24 mouse cellular contexts compared by ENCODE assay signal in the genomic region with DNA sequence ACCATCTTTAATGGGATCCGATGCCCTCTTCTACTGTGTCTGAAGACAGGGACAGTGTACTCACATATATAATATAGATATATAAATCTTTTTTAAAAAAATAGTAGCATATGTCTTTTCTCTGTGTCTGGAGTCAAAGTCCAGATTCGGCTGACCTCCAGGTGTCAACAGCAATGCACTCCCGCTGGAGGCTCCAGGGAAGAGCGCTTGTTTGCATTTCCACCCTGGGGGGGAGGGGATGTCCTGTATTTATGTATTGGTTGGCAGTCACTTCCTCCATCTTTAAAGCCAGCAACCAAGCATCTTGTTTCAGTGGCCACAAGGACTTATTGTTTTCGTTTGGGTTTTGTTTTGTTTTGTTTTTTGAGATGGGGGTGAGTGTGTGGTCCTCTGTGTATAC. TPM values are rescaled to one million over a fixed set of nuclear protein-coding genes. Genes with fewer than 3 reads are reported as not detected.
DNase-seq lines count a peak whose midpoint lies in the region; ATAC-seq and TF ChIP-seq lines count a peak whose summit lies in the region.
"Had no signal": no experiment of that assay in that cellular context is flagged by ENCODE, and none has a peak within 500 bp of the region (broad histone marks: within the 10 kb centered on the region; RNA-seq: fewer than 3 reads in every experiment).

No protein-coding gene starts in this region.

- H3K27ac ChIP-seq in liver, embryonic 11.5 days (ENCODE audit: low read depth, low read length) = no peak overlapping the region
- no peak overlapping the region for H3K27ac ChIP-seq in liver, embryonic 15.5 days (replicated peaks)
- H3K27ac ChIP-seq in liver, postnatal 0 days (ENCODE audit: low read depth) = no peak overlapping the region
- H3K27ac ChIP-seq: embryonic facial prominence, embryonic 13.5 days; embryonic facial prominence, embryonic 15.5 days; forebrain, embryonic 10.5 days; forebrain, embryonic 12.5 days had no signal

- H3K36me3 ChIP-seq in liver, embryonic 11.5 days (ENCODE audit: control insufficient read depth, insufficient read depth, low read length) = no peaks in the 10 kb centered on the region
- H3K36me3 ChIP-seq in liver, embryonic 15.5 days (replicated peaks) = no peaks in the 10 kb centered on the region
- no peaks in the 10 kb centered on the region for H3K36me3 ChIP-seq in liver, postnatal 0 days (replicated peaks; ENCODE audit: insufficient read depth, low read length)
- H3K36me3 ChIP-seq: embryonic facial prominence, embryonic 13.5 days; embryonic facial prominence, embryonic 15.5 days; forebrain, embryonic 10.5 days; forebrain, embryonic 12.5 days had no signal

- no peak for TF ChIP-seq CTCF in liver, postnatal 0 days (IDR thresholded peaks at IDR 0.05; ENCODE audit: low read depth)

- H3K4me3 ChIP-seq in liver, embryonic 11.5 days (ENCODE audit: low read depth, low read length) = no peak overlapping the region
- H3K4me3 ChIP-seq in liver, embryonic 15.5 days (replicated peaks) = no peak overlapping the region
- H3K4me3 ChIP-seq in liver, postnatal 0 days (ENCODE audit: low read depth, low read length) = no peak overlapping the region
- H3K4me3 ChIP-seq: embryonic facial prominence, embryonic 13.5 days; embryonic facial prominence, embryonic 15.5 days; erythroblast, embryonic 14.5 days; forebrain, embryonic 10.5 days; forebrain, embryonic 12.5 days had no signal

- peaks cover 2% of the 10 kb centered on the region; the same call in 1 of the 2 replicates for H3K4me1 ChIP-seq in liver, embryonic 11.5 days (replicated peaks; ENCODE audit: control insufficient read depth, insufficient read depth, low read length)
- no peaks in the 10 kb centered on the region; the same call in 1 of the 2 replicates for H3K4me1 ChIP-seq in liver, embryonic 15.5 days (replicated peaks)
- peaks cover 4% of the 10 kb centered on the region; the same call in 1 of the 2 replicates for H3K4me1 ChIP-seq in liver, postnatal 0 days (ENCODE audit: insufficient read depth)
- H3K4me1 ChIP-seq: embryonic facial prominence, embryonic 13.5 days; embryonic facial prominence, embryonic 15.5 days; forebrain, embryonic 12.5 days had no signal

- H3K4me2 ChIP-seq in liver, embryonic 11.5 days = no peak overlapping the region
- H3K4me2 ChIP-seq in liver, embryonic 15.5 days = no peak overlapping the region
- H3K4me2 ChIP-seq in liver, postnatal 0 days (ENCODE audit: low read depth, low read length) = no peak overlapping the region
- H3K4me2 ChIP-seq: embryonic facial prominence, embryonic 13.5 days; embryonic facial prominence, embryonic 15.5 days; forebrain, embryonic 12.5 days had no signal

- TF ChIP-seq EP300 in liver, postnatal 0 days (IDR thresholded peaks at IDR 0.05; ENCODE audit: low read depth) = no peak

- 47% methylated on average over 5 of the region's 5 CpGs for WGBS in liver, embryonic 11.5 days
- 45% methylated on average over 5 of the region's 5 CpGs for WGBS in liver, embryonic 15.5 days (ENCODE audit: insufficient replicate concordance)
- WGBS in liver, postnatal 0 days (ENCODE audit: insufficient replicate concordance) = 67% methylated on average over 5 of the region's 5 CpGs

- no peak overlapping the region for H3K9ac ChIP-seq in liver, embryonic 11.5 days (ENCODE audit: low read depth, low read length)
- H3K9ac ChIP-seq in liver, embryonic 15.5 days = no peak overlapping the region
- no peak overlapping the region for H3K9ac ChIP-seq in liver, postnatal 0 days (replicated peaks)
- H3K9ac ChIP-seq: embryonic facial prominence, embryonic 13.5 days; embryonic facial prominence, embryonic 15.5 days; forebrain, embryonic 12.5 days had no signal

- DNase-seq in liver = peak; percentile 36
- no peak for DNase-seq in liver, embryonic 11.5 days (ENCODE audit: low spot score)
- DNase-seq in liver, postnatal 0 days = peak; percentile 43
- no peak for DNase-seq in thymus, postnatal 0 days (ENCODE audit: low spot score)
- DNase-seq in left cerebral cortex, postnatal 10 days (ENCODE audit: extremely low spot score in 1 of 2, low spot score in 2 of 2) = no peak
- DNase-seq: adrenal gland, adult 2 months; adrenal gland, postnatal 10 days; adrenal gland, postnatal 25 days; B cell, adult 2 months; cerebellum, adult 11 months; cerebellum, adult 18-20 months; cerebellum, adult 8-10 months; cerebellum, adult 9-11 months; cerebellum, postnatal 14 days; cerebellum, postnatal 36 days; embryo, embryonic 11 days had no signal

- no peak for ATAC-seq in liver, embryonic 11.5 days (replicated peaks; ENCODE audit: low FRiP score)
- ATAC-seq in liver, embryonic 15.5 days (ENCODE audit: insufficient read depth) = peak; percentile 43; the same call in 1 of the 2 replicates
- ATAC-seq in liver, postnatal 0 days = peak; percentile 49; the same call in 1 of the 2 replicates
- ATAC-seq: forebrain, embryonic 14.5 days; forebrain, embryonic 16.5 days had no signal

- intact Hi-C loops in left cerebral cortex, postnatal 10 days (cut with DNase I) = no loop called here

- no peaks in the 10 kb centered on the region for H3K9me3 ChIP-seq in liver, embryonic 11.5 days (ENCODE audit: control insufficient read depth, low read length)
- H3K9me3 ChIP-seq in liver, embryonic 15.5 days (replicated peaks) = no peaks in the 10 kb centered on the region
- H3K9me3 ChIP-seq in liver, postnatal 0 days (ENCODE audit: low read length) = no peaks in the 10 kb centered on the region
- H3K9me3 ChIP-seq: embryonic facial prominence, embryonic 13.5 days; embryonic facial prominence, embryonic 15.5 days; forebrain, embryonic 10.5 days; forebrain, embryonic 12.5 days had no signal

- no peaks in the 10 kb centered on the region for H3K27me3 ChIP-seq in liver, embryonic 11.5 days (replicated peaks; ENCODE audit: control insufficient read depth, insufficient read depth, low read length)
- no peaks in the 10 kb centered on the region for H3K27me3 ChIP-seq in liver, embryonic 15.5 days
- H3K27me3 ChIP-seq in liver, postnatal 0 days (ENCODE audit: insufficient read depth, low read length) = no peaks in the 10 kb centered on the region
- H3K27me3 ChIP-seq: embryonic facial prominence, embryonic 13.5 days; embryonic facial prominence, embryonic 15.5 days; forebrain, embryonic 12.5 days had no signal

RNA-seq across cellular contexts. Expression of gene P2rx7, which starts 21.3 kb away (rescaled TPM):
- polyA plus RNA-seq in liver, embryonic 11.5 days (2014; fragmentation: Nextera tagmentation; extraction: Ambion mirVana) = 0.47 and 1.3 TPM in 2 replicates
- 1.5 TPM in 2 replicates for polyA plus RNA-seq in liver, embryonic 15.5 days (2015; fragmentation: Nextera tagmentation; extraction: Ambion mirVana)
- polyA plus RNA-seq in liver, postnatal 0 days (2015; fragmentation: Nextera tagmentation; extraction: Ambion mirVana) = 1.7 and 2.1 TPM in 2 replicates
- polyA plus RNA-seq in thymus, postnatal 0 days (2015; fragmentation: Nextera tagmentation; extraction: Ambion mirVana) = 8.2 and 8.8 TPM in 2 replicates
- 1 to 10 TPM; 6.3 to 6.5 TPM for total RNA-seq in left cerebral cortex, postnatal 10 days (2021)
- polyA plus RNA-seq: erythroblast, embryonic 14.5 days had no signal

RNA-seq across cellular contexts. Expression of gene P2rx4, which starts 42.3 kb away (rescaled TPM):
- 27.1 and 30.2 TPM in 2 replicates for polyA plus RNA-seq in liver, embryonic 11.5 days (2014; fragmentation: Nextera tagmentation; extraction: Ambion mirVana)
- polyA plus RNA-seq in liver, embryonic 15.5 days (2015; fragmentation: Nextera tagmentation; extraction: Ambion mirVana) = 25.2 and 27.9 TPM in 2 replicates
- 36.0 and 36.2 TPM in 2 replicates for polyA plus RNA-seq in liver, postnatal 0 days (2015; fragmentation: Nextera tagmentation; extraction: Ambion mirVana)
- 22.5 and 26.7 TPM in 2 replicates for polyA plus RNA-seq in thymus, postnatal 0 days (2015; fragmentation: Nextera tagmentation; extraction: Ambion mirVana)
- total RNA-seq in left cerebral cortex, postnatal 10 days (2021) = 1 to 10 TPM; 7.7 to 9.4 TPM

RNA-seq across cellular contexts. Expression of gene Ift81, which starts 50.7 kb away (rescaled TPM):
- 8.9 and 10.9 TPM in 2 replicates for polyA plus RNA-seq in liver, embryonic 11.5 days (2014; fragmentation: Nextera tagmentation; extraction: Ambion mirVana)
- polyA plus RNA-seq in liver, embryonic 15.5 days (2015; fragmentation: Nextera tagmentation; extraction: Ambion mirVana) = 1.3 and 2.3 TPM in 2 replicates
- polyA plus RNA-seq in liver, postnatal 0 days (2015; fragmentation: Nextera tagmentation; extraction: Ambion mirVana) = 2.7 TPM in 2 replicates
- 10.9 and 12.5 TPM in 2 replicates for polyA plus RNA-seq in thymus, postnatal 0 days (2015; fragmentation: Nextera tagmentation; extraction: Ambion mirVana)
- 10 to 100 TPM; 25.9 to 33.0 TPM for total RNA-seq in left cerebral cortex, postnatal 10 days (2021)
- polyA plus RNA-seq: erythroblast, embryonic 14.5 days had no signal

Comparison
In these comparisons a context has a peak if more than half of its experiments do, and no peak if none do; other contexts are left out.
1. DNase-seq: peak in liver (single experiment) and liver, postnatal 0 days (single experiment); none in liver, embryonic 11.5 days (single experiment), thymus, postnatal 0 days (single experiment) and left cerebral cortex, postnatal 10 days (0 of 2).